Mouse (Mus musculus): Measurements from ENCODE around the gene Clec4g.

DNA sequence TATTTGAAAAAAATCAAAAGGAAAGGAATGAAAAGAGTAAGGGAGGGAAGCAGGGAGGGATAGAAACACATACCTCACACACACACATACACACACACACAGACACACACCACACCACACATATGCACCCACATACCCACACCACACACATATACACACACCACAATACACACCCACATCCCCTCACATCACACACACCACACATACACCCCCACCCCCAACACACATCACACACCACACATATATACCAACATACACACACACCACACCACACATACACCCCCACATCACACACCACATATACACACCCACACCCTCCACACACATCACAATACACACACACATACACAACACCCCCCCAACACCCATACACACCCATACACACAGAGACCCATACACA, 35.9 kb downstream of the Clec4g start:
- TF ChIP-seq POLR2A (IDR thresholded peaks at IDR 0.05; ENCODE audit: extremely low read depth, insufficient read depth, low read length) (no peak), CTCF (IDR thresholded peaks at IDR 0.05; ENCODE audit: extremely low read depth, insufficient read depth, low read length) (no peak)

Data from cortical plate, adult 2 months (tissue).